Mouse (Mus musculus) ES-E14 (cell line): ENCODE data around the gene Ccdc62.

Source experiments
- HCFC1 ChIP-seq: IDR thresholded peaks from 2 replicates; pipeline ENCODE4 v1.6.1; 2012; ENCODE audit warnings: low read length, inconsistent platforms, borderline replicate concordance; ENCODE audit not compliant: insufficient read depth
- ZC3H11A ChIP-seq: IDR thresholded peaks from 2 replicates; pipeline ENCODE4 v1.6.1; 2012; ENCODE audit warnings: low read depth, mild to moderate bottlenecking, inconsistent platforms, low read length, borderline replicate concordance

DNA sequence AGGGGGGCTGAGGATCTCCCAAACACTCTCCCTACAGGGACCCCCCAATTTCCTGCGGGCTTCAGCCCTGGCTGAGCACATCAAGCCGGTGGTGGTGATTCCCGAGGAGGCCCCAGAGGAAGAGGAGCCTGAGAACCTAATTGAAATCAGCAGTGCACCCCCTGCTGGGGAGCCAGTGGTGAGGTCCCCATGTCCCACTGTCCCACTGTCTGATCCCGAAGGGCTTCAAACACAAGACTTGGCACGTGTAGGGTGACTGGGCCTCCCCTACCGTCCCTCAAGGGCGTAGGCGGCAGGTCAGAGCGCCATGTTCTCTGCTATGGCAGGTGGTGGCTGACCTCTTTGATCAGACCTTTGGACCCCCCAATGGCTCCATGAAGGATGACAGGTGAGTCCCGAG is 65.7 kb downstream of the Ccdc62 start:
- TF ChIP-seq ZC3H11A (no peak), HCFC1 (no peak)
